Mouse (Mus musculus) spleen, adult 2 months (tissue): ENCODE data around the gene Klf16.

ENCODE experiments used
- CTCF ChIP-seq: fragments of 200-500 bp; IDR thresholded peaks from 2 replicates; pipeline ENCODE4 v1.5.1; 2011; ENCODE audit warnings: mild to moderate bottlenecking, inconsistent platforms; ENCODE audit not compliant: insufficient read depth, insufficient read length, insufficient replicate concordance; ENCODE audit errors: extremely low read depth
- POLR2A ChIP-seq: fragments of 200-500 bp; IDR thresholded peaks from 2 replicates; pipeline ENCODE4 v1.6.1; 2011; ENCODE audit warnings: low read depth, low read length, inconsistent platforms

- TF ChIP-seq POLR2A (no peak; the same call in 1 of the 2 replicates), CTCF (no peak)
Measured at GRCm38 (mm10) chr10:80622661-80623456, 45.7 kb upstream of the Klf16 start, which contains the start of gene Csnk1g2.
